Mouse (Mus musculus) stomach, embryonic 16.5 days (tissue): ENCODE measurements around the gene Mcm2. TPM values are rescaled to one million over a fixed set of nuclear protein-coding genes. Genes with fewer than 3 reads are reported as not detected.

Experiments
- ATAC-seq: fragments of 200-750 bp; cut with Nextera tagmentation; 2 replicates; pipeline ENCODE4 v1.8.0; 2017; ENCODE audit warnings: moderate number of reproducible peaks, moderate TSS enrichment; ENCODE audit not compliant: insufficient read depth, low FRiP score
- H3K27ac ChIP-seq: fragments of 300-500 bp; sonication (generic); 2 replicates; pipeline ENCODE4 v1.5.1; 2014; ENCODE audit warnings: low read length
- H3K27me3 ChIP-seq: fragments of 300-500 bp; sonication (generic); 2 replicates; pipeline ENCODE4 v1.6.1; 2014; ENCODE audit warnings: low read length, control low read depth, mixed read lengths; ENCODE audit not compliant: control insufficient read depth, insufficient read depth
- H3K36me3 ChIP-seq: fragments of 300-500 bp; sonication (generic); 2 replicates; pipeline ENCODE4 v1.6.1; 2014; ENCODE audit warnings: low read length; ENCODE audit not compliant: control insufficient read depth, insufficient read depth
- H3K4me1 ChIP-seq: fragments of 300-500 bp; sonication (generic); 2 replicates; pipeline ENCODE4 v1.6.1; 2014; ENCODE audit warnings: low read length, control low read depth, mixed read lengths; ENCODE audit not compliant: control insufficient read depth, insufficient read depth
- H3K4me2 ChIP-seq: fragments of 300-500 bp; sonication (generic); 2 replicates; pipeline ENCODE4 v1.6.1; 2014; ENCODE audit warnings: low read depth, low read length, mixed read lengths
- H3K4me3 ChIP-seq: fragments of 300-500 bp; sonication (generic); replicated peaks from 2 replicates; pipeline ENCODE4 v1.5.1; 2014; ENCODE audit warnings: mild to moderate bottlenecking, low read length
- H3K9ac ChIP-seq: fragments of 300-500 bp; sonication (generic); 2 replicates; pipeline ENCODE4 v1.6.1; 2014; ENCODE audit warnings: low read length
- H3K9me3 ChIP-seq: fragments of 300-500 bp; sonication (generic); replicated peaks from 2 replicates; pipeline ENCODE4 v1.6.1; 2016; ENCODE audit warnings: low read length, control low read depth; ENCODE audit not compliant: control insufficient read depth
- WGBS: fragments of 180-500 bp; shearing (Covaris S2); extraction: QIAGEN DNeasy Blood & Tissue Kit; methylation state at CpG from one replicate; pipeline ENCODE4 v1.1.7; 2014; 5-methylcytosine and 5-hydroxymethylcytosine counted together
- polyA plus RNA-seq: library from polyadenylated mRNA; unstranded; fragments of >200 nt; fragmentation: Nextera tagmentation; extraction: Ambion mirVana; gene quantifications from 2 replicates; pipeline ENCODE4 v1.2.1, GENCODE M21; 2015

Gene Mcm2
- polyA plus RNA-seq, 1 experiment from 2014 or later, result 98.4 TPM

- Histone ChIP-seq H3K4me3 (no peak overlapping the region), H3K4me1 (no peaks in the 10 kb centered on the region), H3K9me3 (no peaks in the 10 kb centered on the region), H3K27ac (no peak overlapping the region), H3K9ac (no peak overlapping the region), H3K4me2 (no peak overlapping the region), H3K36me3 (peaks cover 12% of the 10 kb centered on the region), H3K27me3 (no peaks in the 10 kb centered on the region)
- no peak for ATAC-seq
- WGBS, result 72% methylated on average over 5 of the region's 5 CpGs
Measured at GRCm38 (mm10) chr6:88835047-88835446, 63.5 kb downstream of the Mcm2 start.

Other genes starting within 250 kb of the Mcm2 start
- 121 and 125 TPM in 2 replicates for gene Mgll, start 174.4 kb downstream of the Mcm2 start, polyA plus RNA-seq
- gene Abtb1, start 56.8 kb downstream of the Mcm2 start, polyA plus RNA-seq, result 31.2 and 36.1 TPM in 2 replicates
- 34.4 and 38.4 TPM in 2 replicates for gene Podxl2, start 23.7 kb downstream of the Mcm2 start, polyA plus RNA-seq
- 65.1 and 74.4 TPM in 2 replicates for gene Tpra1, start 3.5 kb upstream of the Mcm2 start, polyA plus RNA-seq